Mouse (Mus musculus) heart, postnatal 10 days (tissue): ENCODE data around the gene Sumf1. TPM values are rescaled to one million over a fixed set of nuclear protein-coding genes. Genes with fewer than 3 reads are reported as not detected.

Source experiments
- DNase-seq, 2 experiments: peaks; one replicate each; pipeline ENCODE4 v3.0.0; 2021
- intact Hi-C: fragments of 180-260 bp; cut with DNase I; formaldehyde crosslinking; loops from one replicate; pipeline ENCODE4 v1.15.1; 2025
- total RNA-seq, 2 experiments: library from RNA; stranded (reverse); gene quantifications; 2 replicates each; pipeline ENCODE4 v1.2.3; 2021

Gene Sumf1
- total RNA-seq, 2 experiments from 2014 or later: 19.9 to 21.6 TPM

DNA sequence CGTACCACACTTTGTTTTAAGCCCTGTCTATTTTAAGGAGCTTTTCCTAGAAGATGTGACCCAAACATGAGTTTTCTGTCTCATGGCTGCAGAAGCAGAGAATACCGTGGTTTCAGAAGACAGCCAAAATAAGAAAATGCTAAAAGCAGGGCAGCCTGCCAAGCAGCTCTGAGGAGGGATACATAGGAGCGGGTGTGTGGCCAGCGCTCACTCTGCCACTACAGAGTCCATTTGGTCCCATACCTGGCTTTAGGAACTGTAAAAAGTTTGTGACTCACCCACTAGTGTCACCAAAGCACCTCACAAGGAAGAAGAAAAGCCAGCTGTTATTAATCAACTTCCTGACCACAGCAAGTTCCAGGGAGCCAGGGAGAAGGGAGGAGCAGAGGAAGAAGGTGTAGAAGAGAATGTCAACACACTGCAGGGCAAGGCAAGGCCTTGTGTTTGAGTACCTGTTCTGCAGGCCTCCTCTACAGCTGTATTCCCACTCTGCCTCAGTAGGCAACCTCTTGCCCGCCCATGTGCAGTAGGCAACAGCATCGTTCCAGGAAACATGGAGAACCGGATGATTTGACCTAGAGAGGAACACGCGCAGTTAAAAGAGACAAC is 32.6 kb downstream of the Sumf1 start:
- intact Hi-C loops: no loop called here

DNA sequence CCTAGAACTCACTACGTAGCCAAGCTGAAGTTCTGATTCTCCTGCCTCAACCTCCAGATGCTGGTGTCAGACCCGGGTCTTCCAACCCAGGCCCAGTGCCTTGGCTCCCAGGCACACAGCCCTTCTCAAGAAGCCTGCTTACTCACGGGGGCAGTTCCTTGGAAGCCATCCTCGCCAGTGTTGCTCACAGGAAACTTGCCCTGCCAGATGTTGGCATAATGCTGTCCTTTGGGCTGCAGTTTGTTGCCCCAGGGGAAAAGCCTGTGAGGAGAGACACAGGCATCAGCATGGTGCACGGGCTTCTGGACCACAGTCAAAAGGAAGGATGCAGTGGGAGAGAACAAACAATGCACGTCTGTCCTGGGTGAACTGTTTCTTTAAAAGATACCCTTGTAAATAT is 33.3 kb downstream of the Sumf1 start:
- intact Hi-C loops: no loop called here
- DNase-seq: no peak

More for the DNA sequence above, 32.6 kb downstream of the Sumf1 start:
- DNase-seq: peak; percentile 38 to 40

DNA sequence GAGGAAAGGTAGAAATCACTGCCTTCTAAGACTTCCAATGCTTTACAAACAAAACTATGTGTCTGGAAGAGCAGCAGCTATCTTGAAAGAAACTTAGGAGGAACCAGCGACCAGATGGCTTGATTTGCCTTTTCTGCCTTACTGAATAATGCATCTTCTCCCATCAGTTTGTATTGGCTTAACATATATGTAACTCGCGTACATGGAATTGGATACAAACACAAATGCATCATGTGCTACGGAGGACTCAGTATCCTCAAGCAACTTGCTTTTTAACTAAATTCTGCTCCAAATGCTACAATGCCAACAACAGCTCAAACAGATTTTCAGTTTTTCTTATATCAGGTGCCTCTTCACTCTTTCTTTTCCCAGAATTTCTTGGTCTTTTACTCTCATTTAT is 36.1 kb downstream of the Sumf1 start:
- intact Hi-C loops: no loop called here
- DNase-seq: no peak

DNA sequence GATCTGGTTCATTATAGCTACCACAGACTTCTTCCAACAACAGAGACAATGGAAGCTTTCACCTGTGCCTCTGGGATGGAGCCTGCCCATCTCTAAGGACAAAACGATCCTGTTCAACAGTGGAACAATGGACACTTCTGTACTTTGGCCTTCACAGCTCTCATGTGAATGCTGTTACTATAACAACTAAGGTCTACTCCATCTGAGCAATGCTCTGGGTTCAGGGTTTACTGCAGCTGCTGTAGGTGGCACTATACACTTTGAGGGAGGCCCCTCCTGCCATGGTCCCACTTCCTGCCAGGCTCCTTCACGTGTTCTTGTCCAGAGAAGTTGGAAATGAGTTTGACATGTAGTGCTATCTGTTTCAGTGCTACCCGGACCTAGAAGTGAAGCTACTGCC is 36.9 kb downstream of the Sumf1 start:
- intact Hi-C loops: no loop called here
- DNase-seq: no peak

DNA sequence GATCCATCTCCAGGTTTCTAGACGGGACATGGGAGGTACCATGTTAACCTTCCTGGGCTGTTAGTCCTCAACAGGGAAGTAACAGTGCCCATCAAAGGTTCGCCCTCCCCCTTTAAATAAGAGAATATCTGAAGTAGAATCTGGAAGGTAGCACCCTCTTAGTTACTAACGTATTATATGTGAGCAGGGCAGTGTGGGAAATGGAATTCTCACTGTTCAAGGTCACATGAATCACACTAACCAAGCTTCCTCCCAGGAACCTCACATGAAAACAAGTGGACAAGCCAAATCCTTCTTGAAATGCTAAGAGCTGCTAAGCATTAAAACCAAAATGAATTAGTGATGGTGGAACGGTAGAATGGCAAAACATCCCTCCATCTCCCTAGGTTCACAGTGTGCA is 38.7 kb downstream of the Sumf1 start:
- intact Hi-C loops: no loop called here
- DNase-seq: no peak

DNA sequence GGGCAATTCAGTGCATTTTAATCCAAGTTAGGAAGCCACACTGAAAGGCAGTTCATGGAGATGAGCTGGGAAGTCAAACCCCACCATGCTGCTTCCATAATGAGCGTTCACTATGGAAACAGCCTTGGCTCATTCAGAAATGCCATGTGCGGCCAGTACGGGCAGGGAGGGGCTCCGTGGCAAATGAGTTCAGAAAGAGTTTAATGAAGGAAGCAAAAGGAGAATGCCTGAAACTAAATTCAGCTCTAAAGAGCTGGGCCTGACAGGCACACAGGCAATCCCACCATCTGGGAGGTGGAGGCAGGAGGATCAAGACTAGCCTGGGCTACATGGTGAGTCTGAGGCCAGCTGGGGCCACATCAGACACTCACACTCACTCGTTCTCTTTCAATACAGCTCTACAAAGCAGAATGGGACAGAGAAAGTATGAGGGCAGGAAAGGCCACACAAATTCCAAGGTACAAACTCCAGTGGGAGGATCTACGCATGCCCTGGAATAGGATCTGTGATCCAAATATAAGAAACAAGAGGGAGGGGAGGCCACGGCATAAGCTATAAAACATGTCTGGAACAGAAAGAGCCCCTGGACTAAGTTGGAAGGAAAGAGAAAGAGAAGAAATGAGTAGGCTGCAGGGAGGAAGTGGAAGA is 39.3 kb downstream of the Sumf1 start:
- intact Hi-C loops: no loop called here
- DNase-seq: no peak

DNA sequence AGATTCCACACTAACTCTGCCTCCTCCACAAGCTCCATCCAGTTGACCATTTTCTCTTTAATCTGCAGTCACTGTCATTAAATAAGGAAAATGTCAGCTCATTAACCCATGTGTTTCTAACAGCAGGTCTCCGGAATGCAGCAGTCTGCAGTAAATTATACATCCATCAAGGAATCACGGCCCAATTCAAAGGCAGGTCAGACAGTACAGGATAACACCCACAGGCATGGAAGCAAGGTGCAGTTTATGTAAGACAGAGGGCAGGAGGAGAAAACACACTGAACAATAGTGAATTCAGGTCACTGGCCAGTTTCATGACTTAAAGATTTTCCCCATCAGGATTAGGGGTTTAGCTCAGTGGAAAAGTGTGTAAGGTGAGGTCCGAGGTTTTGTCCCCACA is 40.1 kb downstream of the Sumf1 start:
- intact Hi-C loops: no loop called here
- no peak for DNase-seq

DNA sequence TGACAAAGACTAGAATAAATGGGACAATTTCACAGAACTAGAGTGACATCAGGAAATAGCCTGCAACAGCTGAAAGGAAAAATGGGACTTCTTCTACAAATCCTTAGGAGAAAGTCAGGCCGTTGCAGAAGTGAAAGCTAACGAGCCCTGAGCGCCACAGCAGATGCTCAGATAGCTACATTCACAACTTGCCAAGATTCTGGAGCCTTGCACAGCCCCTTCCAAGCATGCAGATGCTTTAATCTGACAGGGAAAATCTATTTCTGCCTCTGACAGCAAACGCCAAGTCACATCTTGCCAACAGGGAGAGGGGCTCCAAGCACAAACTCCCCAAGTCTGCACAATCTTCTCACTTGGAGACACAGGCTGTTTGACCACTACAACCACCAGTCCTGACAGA is 42.6 kb downstream of the Sumf1 start:
- DNase-seq: no peak
- intact Hi-C loops: no loop called here

DNA sequence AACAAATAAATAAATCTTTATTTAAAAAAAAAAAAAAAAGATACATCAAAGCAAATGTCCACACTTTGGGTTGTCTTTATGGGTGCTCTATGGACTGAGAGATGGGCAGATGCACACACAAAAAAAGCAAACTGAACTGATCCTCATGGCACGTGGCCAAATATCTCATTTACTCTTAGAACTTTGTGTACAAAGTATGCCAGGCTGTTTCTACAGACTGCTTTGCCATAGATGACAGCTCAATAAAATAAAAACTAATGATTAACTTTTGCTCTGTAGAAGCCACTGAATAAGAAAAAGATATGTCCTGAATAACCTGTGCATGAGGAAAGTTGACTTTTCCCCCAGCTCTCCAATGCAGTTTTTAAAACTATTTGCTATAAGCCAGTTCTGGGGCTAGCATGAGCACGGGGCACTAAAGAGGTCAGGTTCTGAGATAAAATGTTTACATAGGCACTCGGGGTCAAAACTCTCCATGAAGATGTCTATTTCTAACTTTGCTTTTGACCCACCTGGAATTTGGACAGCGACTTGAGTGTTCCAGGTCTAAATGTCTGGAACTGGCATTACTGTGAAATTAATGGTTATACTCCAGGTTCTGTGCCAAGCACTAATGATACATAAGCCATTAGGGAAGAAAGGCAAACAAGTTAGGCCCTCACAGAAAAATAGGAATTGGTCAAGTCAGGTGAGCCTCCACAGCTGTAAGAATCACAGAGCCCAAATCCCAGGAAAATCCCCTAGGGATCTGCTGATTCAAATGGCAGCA is 44.5 kb downstream of the Sumf1 start:
- intact Hi-C loops: no loop called here
- no peak for DNase-seq

DNA sequence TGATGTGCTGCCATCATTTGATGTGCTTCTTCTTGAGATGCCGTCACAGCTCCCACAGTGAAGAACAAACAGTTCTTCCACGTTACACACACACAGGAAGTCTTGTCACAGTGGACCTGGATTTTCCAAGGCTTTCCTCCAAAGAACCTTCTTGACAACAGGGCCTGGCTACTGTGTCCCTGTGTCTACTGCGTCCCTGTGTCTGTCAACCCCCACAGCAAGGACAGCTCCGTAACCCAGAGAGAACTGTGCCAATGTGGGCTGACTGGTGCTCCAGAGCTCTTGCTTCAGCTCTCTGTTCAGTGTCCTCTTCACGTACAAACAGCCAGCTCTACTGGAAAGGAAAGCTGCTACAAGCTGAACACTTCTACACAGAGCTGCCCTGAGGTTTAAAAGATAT is 48.4 kb downstream of the Sumf1 start:
- intact Hi-C loops: no loop called here

DNA sequence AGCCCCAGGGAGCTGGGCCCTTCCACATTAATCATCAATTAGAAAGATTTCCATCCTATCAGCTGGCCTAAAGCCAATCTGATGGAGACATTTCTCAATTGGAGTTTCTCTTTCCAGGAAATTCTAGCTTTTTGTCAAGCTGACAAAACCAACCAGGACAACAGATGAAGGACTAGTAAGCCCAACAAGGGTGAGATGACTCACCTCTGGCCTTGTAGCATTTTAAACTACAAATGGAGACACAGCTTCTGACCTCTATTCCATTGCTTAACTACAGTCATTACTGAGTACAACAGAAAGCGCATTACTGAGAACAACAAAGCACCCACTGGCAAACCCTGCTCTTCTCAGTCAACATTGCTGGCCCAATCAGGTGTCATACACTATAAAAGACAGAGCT is 49.1 kb downstream of the Sumf1 start:
- intact Hi-C loops: no loop called here
- no peak for DNase-seq

More for the DNA sequence above, 48.4 kb downstream of the Sumf1 start:
- no peak for DNase-seq

DNA sequence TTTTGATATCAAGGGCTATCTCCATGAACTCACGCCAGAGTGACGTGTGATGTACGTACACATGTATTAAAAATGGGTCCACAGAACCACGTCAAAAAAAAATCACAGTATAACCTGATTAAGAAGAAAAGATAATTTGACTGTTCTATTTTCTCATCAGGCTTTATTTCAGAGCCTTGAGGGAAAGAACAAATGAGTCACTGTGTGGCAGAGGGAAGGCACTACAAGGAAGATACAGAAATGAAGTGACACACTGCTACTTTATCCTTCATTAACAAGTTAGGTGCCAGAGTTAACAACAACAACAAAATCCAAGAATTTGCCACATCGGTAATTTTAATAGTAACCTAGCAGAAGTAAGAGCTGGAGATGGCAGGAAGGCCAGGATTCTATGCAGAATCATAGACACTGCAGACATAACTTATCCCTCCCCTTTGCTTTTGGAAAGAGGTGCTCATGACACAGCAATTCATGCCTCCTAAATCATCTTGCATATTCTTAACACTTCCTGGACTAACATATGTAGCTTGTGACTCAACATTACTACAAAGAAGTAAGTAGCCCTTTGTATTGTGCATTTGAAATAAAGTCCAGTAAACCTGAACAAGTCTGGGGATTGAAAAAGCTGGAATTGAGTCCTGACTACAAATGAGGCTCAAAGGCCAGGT is 53.0 kb downstream of the Sumf1 start:
- intact Hi-C loops: no loop called here
- no peak for DNase-seq

DNA sequence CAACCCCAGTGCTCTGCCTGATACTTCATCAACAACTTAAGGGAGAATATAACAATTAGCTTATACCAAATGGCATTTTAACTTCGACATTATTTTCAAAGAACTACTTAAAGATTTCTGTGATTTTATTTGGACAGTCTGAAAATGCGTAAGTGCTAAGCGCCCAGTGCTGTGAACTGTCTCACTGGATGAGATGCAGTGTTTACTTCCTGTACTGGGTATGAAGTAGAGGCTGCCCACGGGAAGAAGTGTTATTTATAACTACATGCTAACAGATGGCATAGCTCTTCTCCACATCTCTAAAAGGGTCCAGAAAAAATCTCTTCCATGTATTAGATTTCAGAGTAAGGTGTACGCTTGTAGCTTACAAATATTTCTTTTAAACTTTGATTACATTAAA is 54.7 kb downstream of the Sumf1 start:
- intact Hi-C loops: no loop called here
- no peak for DNase-seq

DNA sequence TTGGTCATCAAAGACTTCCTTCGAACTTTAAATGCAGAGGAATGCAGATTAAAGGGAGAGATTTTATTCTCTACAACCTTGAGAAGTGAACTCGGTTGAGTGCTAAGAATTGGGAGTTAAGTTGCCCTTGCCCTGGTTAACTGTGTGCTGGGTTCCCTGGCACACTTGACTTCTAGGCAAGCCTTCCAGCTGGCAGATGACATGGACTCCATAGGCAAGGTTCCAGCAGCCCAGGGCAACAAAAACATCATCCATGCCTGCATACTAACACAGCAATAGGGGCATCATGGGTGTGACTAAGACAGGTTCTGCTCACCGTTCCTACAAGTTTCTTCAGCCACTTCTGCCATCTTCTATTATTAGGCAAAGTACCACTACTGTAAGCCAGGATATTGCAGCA is 58.8 kb downstream of the Sumf1 start:
- intact Hi-C loops: no loop called here
- DNase-seq: peak; percentile 56 to 60

DNA sequence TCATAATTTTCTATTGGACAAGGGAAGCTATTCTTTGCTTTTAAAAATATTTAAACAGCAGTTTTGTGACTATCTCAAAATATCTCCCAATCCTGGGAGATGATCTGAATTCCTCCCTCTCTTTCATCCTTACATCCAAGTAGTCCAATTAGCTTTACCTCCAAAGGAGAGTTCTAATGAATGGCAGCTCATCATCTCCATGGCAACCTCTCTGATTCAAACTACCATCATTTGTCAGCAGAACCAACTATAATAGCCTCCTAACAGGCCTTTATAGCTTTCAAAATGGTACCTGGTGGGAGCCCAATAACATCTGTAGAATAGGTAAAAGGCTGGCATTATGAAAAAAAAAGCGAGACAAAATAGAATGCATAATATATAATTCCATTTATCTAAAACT is 59.9 kb downstream of the Sumf1 start:
- intact Hi-C loops: no loop called here
- no peak for DNase-seq

DNA sequence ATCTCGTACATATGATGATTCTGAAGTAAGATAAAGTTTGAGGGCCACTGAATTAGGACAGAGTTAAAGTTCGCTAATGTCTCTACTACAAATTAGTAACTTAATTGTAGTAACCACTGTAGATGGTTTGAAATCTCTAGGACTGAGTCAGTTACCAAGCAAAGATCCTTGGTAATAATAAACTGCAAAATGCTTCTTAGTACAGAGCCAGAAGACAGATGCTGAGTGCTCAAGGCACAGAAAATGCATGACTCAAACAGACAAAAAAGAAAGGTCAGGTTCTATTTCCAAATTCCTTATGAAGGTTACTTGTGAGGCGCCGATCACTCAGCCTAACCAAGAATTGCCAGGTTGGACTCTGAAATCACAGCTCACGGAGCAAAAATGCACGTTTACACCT is 67.5 kb downstream of the Sumf1 start:
- no peak for DNase-seq
- intact Hi-C loops: no loop called here

DNA sequence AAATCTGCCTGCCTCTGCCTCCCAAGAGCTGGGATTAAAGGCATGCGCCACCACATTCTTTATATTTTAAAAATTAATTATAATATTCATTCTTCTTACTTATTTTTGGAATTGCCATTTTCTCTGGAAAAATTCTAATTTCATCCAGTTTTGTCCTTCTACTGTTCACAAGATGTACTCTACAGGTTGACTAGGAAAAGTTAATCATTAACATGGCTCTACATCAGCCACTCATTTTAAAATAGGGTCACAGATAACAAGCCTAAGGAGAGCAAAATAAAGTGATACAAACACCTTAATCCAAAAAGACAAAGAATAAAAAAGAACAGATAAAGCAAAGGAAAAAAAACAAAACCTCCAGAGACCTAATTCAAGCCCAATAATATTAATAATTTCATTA is 70.4 kb downstream of the Sumf1 start:
- intact Hi-C loops: no loop called here
- no peak for DNase-seq

DNA sequence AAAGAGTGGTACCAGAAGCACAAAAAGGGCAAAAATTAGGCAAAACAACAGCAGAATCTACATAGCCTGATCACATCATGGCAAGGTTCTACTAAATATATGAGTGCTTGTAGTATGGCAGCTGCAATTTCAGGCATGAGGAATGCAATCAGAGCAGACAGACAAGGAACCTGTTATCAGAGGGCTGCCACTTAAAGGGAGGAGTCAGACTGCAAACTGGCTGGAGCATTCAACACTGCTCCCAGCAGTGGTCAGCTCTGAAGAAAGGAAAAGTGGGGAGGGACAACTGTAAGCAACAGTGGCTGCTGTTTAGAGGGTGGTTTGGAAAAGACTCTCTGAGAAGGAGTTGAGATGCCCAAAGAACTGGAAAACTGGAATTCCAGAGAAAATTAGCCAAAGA is 73.7 kb downstream of the Sumf1 start:
- intact Hi-C loops: no loop called here
- DNase-seq: no peak

DNA sequence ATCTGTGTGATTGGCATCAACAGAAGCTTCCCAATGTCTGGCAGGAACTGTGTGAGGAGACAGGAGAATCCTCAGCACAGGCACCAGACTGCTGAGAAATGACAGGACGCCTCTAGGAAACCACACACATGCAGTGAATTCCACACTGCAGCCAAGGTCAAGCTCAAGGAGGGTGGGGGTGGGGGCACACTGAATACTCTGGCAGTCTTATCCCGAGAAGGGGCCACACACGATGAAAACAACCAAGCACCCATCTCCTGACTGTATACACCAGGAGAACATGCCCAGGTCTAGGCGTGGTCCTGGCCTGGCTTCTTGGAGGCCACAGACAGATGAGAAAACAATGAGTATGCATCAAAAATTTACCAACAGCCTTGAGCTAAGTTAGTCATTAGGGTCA is 75.0 kb downstream of the Sumf1 start:
- no peak for DNase-seq
- intact Hi-C loops: no loop called here

DNA sequence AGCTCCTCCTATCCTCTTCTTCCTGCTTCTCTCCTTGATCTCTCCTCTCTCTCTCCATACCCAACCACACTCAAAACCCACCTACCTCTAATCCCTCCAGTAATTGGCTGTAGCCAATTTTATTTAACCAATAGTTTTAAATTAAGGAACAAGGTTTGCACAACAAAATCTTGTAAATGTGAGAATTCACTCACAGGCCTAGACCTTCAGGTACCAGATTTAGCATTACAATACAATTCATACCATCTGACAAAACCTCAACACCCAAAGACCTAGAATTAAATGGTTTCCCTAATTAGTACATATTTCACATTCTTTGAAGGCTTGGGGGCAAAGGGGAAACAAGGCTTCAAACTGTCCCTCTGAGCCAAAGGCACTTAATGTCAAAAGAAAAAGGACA is 78.0 kb downstream of the Sumf1 start:
- no peak for DNase-seq
- intact Hi-C loops: loop anchor here (10.0 kb wide), 1 partner anchor 107 kb away; the partner anchor contains the start of gene Itpr1
